Mouse (Mus musculus) lung, postnatal 0 days (tissue): ENCODE results near the gene Fer1l4.

Experiments
- CTCF ChIP-seq: IDR thresholded peaks from 2 replicates; pipeline ENCODE4 v1.5.1; 2016; ENCODE audit warnings: antibody characterized with exemption, mild to moderate bottlenecking
- EP300 ChIP-seq: IDR thresholded peaks from 2 replicates; pipeline ENCODE4 v1.6.1; 2016; ENCODE audit warnings: antibody characterized with exemption, mild to moderate bottlenecking, control low read depth

DNA sequence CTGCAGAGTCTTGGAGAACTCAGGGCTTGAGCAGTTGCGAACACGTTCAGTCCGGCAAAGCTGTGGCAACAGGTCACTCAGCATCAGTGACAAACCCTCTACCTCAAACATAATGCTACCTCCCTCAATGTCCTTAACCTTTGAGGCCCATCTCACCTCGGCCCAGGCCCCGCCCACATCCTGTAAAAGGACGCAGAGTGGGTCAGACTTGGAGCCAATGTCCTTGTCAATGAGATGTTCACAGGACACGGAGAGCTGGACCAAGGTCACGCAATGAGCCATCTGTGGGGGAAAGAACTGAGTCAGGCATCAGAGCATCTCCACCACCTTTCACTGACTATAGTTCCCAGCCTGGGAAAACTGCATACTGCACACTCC, 26.4 kb upstream of the Fer1l4 start:
- TF ChIP-seq CTCF (no peak), EP300 (no peak)
